Mouse (Mus musculus) olfactory bulb, adult 2 months (tissue): ENCODE results near the gene Tnfrsf21.

ENCODE experiments used
- CTCF ChIP-seq: fragments of 200-500 bp; IDR thresholded peaks from 2 replicates; pipeline ENCODE4 v1.5.1; 2012; ENCODE audit warnings: low read depth, mild to moderate bottlenecking, low read length, moderate library complexity; ENCODE audit not compliant: insufficient read depth
- POLR2A ChIP-seq: fragments of 200-500 bp; IDR thresholded peaks from 2 replicates; pipeline ENCODE4 v1.6.1; 2012; ENCODE audit warnings: mild to moderate bottlenecking, low read depth, low read length, moderate library complexity; ENCODE audit not compliant: insufficient read depth

DNA sequence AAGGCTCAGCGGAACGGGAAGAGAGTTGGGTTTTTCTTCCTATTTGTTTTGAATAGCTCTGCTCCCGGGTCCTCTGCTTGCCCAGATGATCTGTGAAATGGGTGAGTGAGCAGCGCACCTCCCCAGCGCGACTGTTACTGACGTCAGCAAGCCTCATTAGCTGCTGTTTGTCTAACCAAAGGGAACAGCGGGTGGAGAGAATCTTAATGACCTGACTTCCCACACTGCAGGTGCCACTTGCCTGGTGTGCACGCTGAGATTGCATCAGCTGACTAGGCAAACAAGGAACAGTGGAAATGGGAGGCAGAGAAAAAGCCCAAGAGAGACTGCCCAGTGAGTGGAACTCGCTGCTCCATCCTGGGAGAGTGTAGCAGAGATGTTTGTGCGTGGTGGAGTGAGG, 25.2 kb upstream of the Tnfrsf21 start:
- TF ChIP-seq CTCF (no peak), POLR2A (no peak)
